Mouse (Mus musculus): Measurements from ENCODE around the gene Dph1. TPM values are rescaled to one million over a fixed set of nuclear protein-coding genes. Genes with fewer than 3 reads are reported as not detected.

The Dph1 gene
- polyA plus RNA-seq, 1 experiment, result 3.5 TPM

DNA sequence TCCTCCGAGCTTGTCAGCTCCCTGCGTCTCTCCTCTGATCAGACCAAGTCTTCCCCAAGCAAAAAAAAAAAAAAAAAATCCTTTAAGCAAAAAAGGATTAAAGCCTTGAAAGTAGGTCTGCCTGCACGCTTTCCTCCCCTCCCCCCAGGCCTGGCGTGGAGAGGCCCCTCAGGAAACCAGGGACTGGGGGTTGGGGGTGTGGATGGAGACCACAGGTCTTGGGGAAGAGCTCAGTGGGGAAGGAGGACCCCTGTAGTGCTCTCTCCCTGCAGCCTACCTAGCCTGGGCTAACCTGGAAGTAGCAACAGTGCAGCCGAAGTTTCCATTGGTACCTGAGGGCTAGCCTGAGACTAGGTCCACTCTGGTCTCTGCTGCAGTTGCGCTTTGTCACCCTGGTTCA is 19.7 kb upstream of the Dph1 start:
- no peak overlapping the region for H3K4me3 ChIP-seq (replicated peaks; ENCODE audit: control insufficient read depth, low read depth, low read length)
- no peak overlapping the region for H3K27ac ChIP-seq (ENCODE audit: control insufficient read depth, insufficient read depth, low read depth, low read length, poor library complexity)
- WGBS, result 74% methylated on average over 6 of the region's 6 CpGs
- TF ChIP-seq CTCF (IDR thresholded peaks at IDR 0.05; ENCODE audit: control insufficient read depth, insufficient read depth, low read length), result no peak
- TF ChIP-seq POLR2A (IDR thresholded peaks at IDR 0.05; ENCODE audit: borderline replicate concordance, control insufficient read depth, low read depth, low read length), result no peak
- no peaks in the 10 kb centered on the region; the same call in 1 of the 2 replicates for H3K4me1 ChIP-seq (ENCODE audit: control insufficient read depth, insufficient read depth, low read length)

DNA sequence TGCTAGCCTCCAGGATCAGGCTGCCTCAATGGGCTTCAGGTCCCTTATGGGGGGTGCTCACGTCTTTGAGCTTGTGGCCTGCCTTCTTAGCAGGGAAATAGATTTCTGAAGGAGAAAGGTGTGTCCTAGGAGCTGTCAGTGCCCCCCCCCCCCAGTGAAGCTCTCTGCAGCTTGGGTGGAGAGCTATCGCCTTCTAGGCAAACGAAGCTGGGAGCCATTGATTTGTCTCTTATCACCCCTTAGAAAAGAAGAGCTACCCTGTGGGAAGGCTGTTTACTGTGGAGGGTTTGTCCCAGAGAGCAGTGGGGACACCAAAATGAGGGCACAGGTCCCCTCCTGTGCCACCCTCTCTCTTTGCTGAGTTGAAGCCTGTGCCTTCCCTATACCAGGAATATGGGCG is 19.1 kb upstream of the Dph1 start:
- Histone ChIP-seq H3K4me1 (ENCODE audit: control insufficient read depth, insufficient read depth, low read length) (no peaks in the 10 kb centered on the region; the same call in 1 of the 2 replicates), H3K27ac (ENCODE audit: control insufficient read depth, insufficient read depth, low read depth, low read length, poor library complexity) (no peak overlapping the region), H3K4me3 (replicated peaks; ENCODE audit: control insufficient read depth, low read depth, low read length) (no peak overlapping the region)
- 69% methylated on average over 4 of the region's 4 CpGs for WGBS
- TF ChIP-seq POLR2A (IDR thresholded peaks at IDR 0.05; ENCODE audit: borderline replicate concordance, control insufficient read depth, low read depth, low read length) (no peak), CTCF (IDR thresholded peaks at IDR 0.05; ENCODE audit: control insufficient read depth, insufficient read depth, low read length) (no peak)

DNA sequence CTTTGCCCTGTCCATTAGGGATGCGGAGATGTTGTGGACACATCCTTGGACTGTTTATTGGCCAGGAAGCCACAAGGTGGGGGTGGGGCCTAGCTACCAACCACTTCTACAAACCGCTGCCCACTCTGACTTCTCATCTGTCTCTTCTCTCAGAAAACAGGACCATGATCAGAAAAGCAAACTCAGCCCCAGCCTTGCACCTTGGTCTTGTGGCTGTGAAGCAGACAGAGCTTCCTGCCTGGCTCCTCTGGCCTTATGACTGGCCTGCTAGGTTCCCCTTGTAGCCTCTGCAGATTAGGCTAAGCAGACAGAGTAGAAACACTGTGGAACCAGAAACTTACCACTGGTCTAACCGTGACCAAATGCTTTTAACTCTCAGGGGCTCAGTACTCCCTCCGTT is 18.3 kb upstream of the Dph1 start:
- Histone ChIP-seq H3K4me1 (ENCODE audit: control insufficient read depth, insufficient read depth, low read length) (no peaks in the 10 kb centered on the region; the same call in 1 of the 2 replicates), H3K27ac (ENCODE audit: control insufficient read depth, insufficient read depth, low read depth, low read length, poor library complexity) (no peak overlapping the region), H3K4me3 (replicated peaks; ENCODE audit: control insufficient read depth, low read depth, low read length) (no peak overlapping the region)
- no peak for TF ChIP-seq POLR2A (IDR thresholded peaks at IDR 0.05; ENCODE audit: borderline replicate concordance, control insufficient read depth, low read depth, low read length)
- no peak for TF ChIP-seq CTCF (IDR thresholded peaks at IDR 0.05; ENCODE audit: control insufficient read depth, insufficient read depth, low read length)
- 25% methylated on average over 4 of the region's 4 CpGs for WGBS

DNA sequence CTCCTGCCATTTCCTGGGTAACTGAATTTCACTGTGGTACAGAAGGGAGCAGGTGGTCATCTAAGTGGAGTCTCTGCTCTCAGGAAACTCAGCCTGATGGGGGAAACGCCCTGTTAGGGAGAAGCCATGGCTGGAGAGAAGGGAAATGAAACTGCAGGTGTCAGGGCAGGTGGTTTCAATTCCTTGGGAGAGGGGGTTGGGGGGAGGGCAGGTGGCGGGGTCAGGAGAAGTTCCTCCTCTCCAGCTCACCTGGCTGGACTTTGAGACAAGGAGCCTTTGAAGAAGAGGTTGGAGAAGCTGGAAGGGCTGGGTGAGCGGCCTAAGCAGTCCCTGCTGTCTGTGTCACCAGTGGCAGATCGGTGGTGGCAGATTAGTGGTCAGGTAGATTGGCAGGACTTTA is 15.3 kb upstream of the Dph1 start:
- no peak overlapping the region for H3K27ac ChIP-seq (ENCODE audit: control insufficient read depth, insufficient read depth, low read depth, low read length, poor library complexity)
- 72% methylated on average over 4 of the region's 4 CpGs for WGBS
- no peak overlapping the region for H3K4me3 ChIP-seq (replicated peaks; ENCODE audit: control insufficient read depth, low read depth, low read length)
- TF ChIP-seq POLR2A (IDR thresholded peaks at IDR 0.05; ENCODE audit: borderline replicate concordance, control insufficient read depth, low read depth, low read length), result no peak
- TF ChIP-seq CTCF (IDR thresholded peaks at IDR 0.05; ENCODE audit: control insufficient read depth, insufficient read depth, low read length), result no peak
- no peaks in the 10 kb centered on the region; the same call in 1 of the 2 replicates for H3K4me1 ChIP-seq (ENCODE audit: control insufficient read depth, insufficient read depth, low read length)

DNA sequence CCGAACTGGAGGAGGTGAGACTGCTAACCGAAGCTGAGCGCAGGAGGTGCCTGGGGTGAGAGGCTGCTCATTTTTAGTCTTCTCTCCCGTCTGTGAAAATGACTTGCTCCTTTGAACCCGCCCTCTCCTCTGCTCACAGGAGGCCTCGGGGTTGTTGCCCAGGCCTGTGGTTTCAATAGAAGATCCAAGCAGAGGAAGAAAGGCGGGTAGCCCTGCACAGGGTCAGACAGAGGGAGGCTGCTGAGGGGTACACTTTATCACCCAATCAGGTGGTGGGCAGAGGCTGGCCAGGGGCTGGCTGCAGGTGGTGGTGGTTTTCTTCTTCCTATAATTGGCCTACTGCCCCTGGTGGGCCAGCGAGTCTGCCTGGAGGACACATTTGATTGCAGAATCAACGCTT is 13.4 kb upstream of the Dph1 start:
- no peak overlapping the region for H3K4me3 ChIP-seq (replicated peaks; ENCODE audit: control insufficient read depth, low read depth, low read length)

DNA sequence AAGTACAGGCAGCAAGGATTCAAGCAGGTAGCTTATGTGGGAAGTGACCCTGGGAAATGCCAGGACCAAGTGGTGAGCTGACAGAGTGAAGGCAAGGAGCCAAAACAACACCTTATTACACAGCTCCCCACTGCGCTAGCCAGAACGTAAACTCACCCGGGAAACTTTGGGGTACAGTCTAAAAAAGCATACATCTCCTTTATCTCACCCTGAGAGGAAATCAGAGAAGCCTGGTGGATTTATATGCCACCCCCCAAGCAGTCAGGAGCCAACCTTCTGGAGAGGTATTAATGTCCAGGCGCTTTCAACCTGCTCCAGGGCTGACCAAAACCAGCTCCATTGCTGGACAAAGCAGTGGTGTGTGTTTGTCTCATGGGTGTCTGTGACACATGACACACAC is 12.9 kb upstream of the Dph1 start:
- 81% methylated on average over 4 of the region's 4 CpGs for WGBS
- H3K27ac ChIP-seq (ENCODE audit: control insufficient read depth, insufficient read depth, low read depth, low read length, poor library complexity), result no peak overlapping the region
- TF ChIP-seq POLR2A (IDR thresholded peaks at IDR 0.05; ENCODE audit: borderline replicate concordance, control insufficient read depth, low read depth, low read length) (no peak), CTCF (IDR thresholded peaks at IDR 0.05; ENCODE audit: control insufficient read depth, insufficient read depth, low read length) (no peak)
- H3K4me1 ChIP-seq (ENCODE audit: control insufficient read depth, insufficient read depth, low read length), result no peaks in the 10 kb centered on the region; the same call in 1 of the 2 replicates
- H3K4me3 ChIP-seq (replicated peaks; ENCODE audit: control insufficient read depth, low read depth, low read length), result no peak overlapping the region

More for the DNA sequence above, 13.4 kb upstream of the Dph1 start:
- TF ChIP-seq CTCF (IDR thresholded peaks at IDR 0.05; ENCODE audit: control insufficient read depth, insufficient read depth, low read length) (no peak), POLR2A (IDR thresholded peaks at IDR 0.05; ENCODE audit: borderline replicate concordance, control insufficient read depth, low read depth, low read length) (no peak)
- 30% methylated on average over 9 of the region's 9 CpGs for WGBS
- no peak overlapping the region for H3K27ac ChIP-seq (ENCODE audit: control insufficient read depth, insufficient read depth, low read depth, low read length, poor library complexity)
- H3K4me1 ChIP-seq (ENCODE audit: control insufficient read depth, insufficient read depth, low read length), result no peaks in the 10 kb centered on the region; the same call in 1 of the 2 replicates

DNA sequence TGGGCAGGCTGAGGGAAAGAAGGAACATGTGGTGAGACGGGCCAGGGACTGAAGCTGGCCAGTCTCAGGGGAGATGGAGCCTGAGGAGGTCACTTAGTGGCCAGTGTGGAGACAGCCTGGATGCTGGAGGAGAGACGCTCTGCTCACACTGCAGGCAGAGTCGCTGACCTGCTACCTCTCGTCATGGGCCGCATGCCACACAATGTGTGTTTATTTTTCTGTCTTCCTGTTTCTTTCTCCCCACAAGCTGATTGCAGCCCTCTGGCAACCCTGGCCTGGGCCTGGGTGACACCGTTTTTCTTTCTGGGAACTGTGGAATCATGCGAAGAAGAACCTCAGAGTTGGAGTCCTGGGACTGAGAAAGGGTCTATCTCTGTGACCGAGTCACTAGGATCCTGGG is 10.7 kb upstream of the Dph1 start:
- Histone ChIP-seq H3K4me3 (replicated peaks; ENCODE audit: control insufficient read depth, low read depth, low read length) (no peak overlapping the region), H3K27ac (ENCODE audit: control insufficient read depth, insufficient read depth, low read depth, low read length, poor library complexity) (no peak overlapping the region), H3K4me1 (ENCODE audit: control insufficient read depth, insufficient read depth, low read length) (no peaks in the 10 kb centered on the region; the same call in 1 of the 2 replicates)
- WGBS, result 73% methylated on average over 8 of the region's 8 CpGs
- TF ChIP-seq POLR2A (IDR thresholded peaks at IDR 0.05; ENCODE audit: borderline replicate concordance, control insufficient read depth, low read depth, low read length), result no peak
- no peak for TF ChIP-seq CTCF (IDR thresholded peaks at IDR 0.05; ENCODE audit: control insufficient read depth, insufficient read depth, low read length)

DNA sequence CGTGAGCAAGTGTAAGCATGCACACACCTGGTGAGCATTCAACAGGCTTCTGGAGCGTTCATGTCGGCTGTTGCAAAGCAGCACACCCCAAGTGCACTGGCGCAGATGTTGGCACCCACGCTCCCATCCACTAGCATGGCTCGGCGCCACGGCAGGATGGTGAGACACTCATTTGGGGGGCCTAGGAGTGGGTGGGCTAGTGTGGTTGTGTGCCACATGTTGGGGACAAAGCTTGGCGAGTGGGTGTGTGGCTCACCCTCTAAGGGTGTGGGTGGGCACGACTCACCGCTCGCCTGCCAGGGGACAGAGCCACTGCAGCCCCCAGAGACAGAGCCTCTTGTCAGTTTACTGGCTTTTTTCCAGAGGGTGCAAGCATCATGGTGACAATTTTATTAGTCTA is 9.9 kb upstream of the Dph1 start:
- WGBS, result 85% methylated on average over 12 of the region's 12 CpGs
- TF ChIP-seq CTCF (IDR thresholded peaks at IDR 0.05; ENCODE audit: control insufficient read depth, insufficient read depth, low read length), result no peak
- no peak for TF ChIP-seq POLR2A (IDR thresholded peaks at IDR 0.05; ENCODE audit: borderline replicate concordance, control insufficient read depth, low read depth, low read length)
- Histone ChIP-seq H3K4me1 (ENCODE audit: control insufficient read depth, insufficient read depth, low read length) (no peaks in the 10 kb centered on the region; the same call in 1 of the 2 replicates), H3K4me3 (replicated peaks; ENCODE audit: control insufficient read depth, low read depth, low read length) (no peak overlapping the region), H3K27ac (ENCODE audit: control insufficient read depth, insufficient read depth, low read depth, low read length, poor library complexity) (no peak overlapping the region)

DNA sequence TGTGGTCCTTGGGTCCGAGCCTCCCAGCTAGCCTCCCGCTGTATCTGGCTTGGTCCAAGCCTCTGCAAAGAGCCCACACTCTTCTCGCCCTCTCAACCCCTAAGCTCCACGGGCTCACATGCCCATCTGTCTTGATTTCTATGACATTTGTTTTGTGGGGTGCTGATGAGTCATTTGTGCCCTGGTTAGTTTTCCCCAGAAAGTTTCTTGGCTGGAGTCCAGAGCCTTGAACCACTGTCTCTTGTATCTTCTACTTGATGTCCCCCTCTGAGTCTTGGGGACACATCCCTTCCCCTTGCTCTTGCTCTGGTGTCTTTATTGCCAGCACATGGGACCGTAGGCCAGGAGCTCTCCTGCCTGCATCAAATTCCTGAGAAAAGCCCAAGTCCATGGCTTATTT is 8.9 kb upstream of the Dph1 start:
- TF ChIP-seq POLR2A (IDR thresholded peaks at IDR 0.05; ENCODE audit: borderline replicate concordance, control insufficient read depth, low read depth, low read length) (no peak), CTCF (IDR thresholded peaks at IDR 0.05; ENCODE audit: control insufficient read depth, insufficient read depth, low read length) (no peak)
- no peak overlapping the region for H3K4me3 ChIP-seq (replicated peaks; ENCODE audit: control insufficient read depth, low read depth, low read length)
- WGBS, result 57% methylated on average over 5 of the region's 5 CpGs
- no peaks in the 10 kb centered on the region for H3K4me1 ChIP-seq (ENCODE audit: control insufficient read depth, insufficient read depth, low read length)
- no peak overlapping the region for H3K27ac ChIP-seq (ENCODE audit: control insufficient read depth, insufficient read depth, low read depth, low read length, poor library complexity)
